Mouse (Mus musculus) liver, postnatal 0 days (tissue): ENCODE data around the gene Rer1.

Experiments
- CTCF ChIP-seq: sonication (generic); IDR thresholded peaks from 2 replicates; pipeline ENCODE4 v1.5.1; 2016; ENCODE audit warnings: antibody characterized with exemption, low read depth
- EP300 ChIP-seq: IDR thresholded peaks from 2 replicates; pipeline ENCODE4 v1.6.1; 2016; ENCODE audit warnings: antibody characterized with exemption, low read depth, mild to moderate bottlenecking

- TF ChIP-seq EP300 (no peak), CTCF (no peak)
Measured at GRCm38 (mm10) chr4:155075813-155076212, 10.4 kb downstream of the Rer1 start.
